Mouse (Mus musculus) G1E (cell line): ENCODE data around the gene Tas2r117. TPM values are rescaled to one million over a fixed set of nuclear protein-coding genes. Genes with fewer than 3 reads are reported as not detected.

ENCODE experiments used
- ATAC-seq: 2 replicates; pipeline ENCODE4 v1.8.0; 2016; ENCODE audit warnings: mild to moderate bottlenecking; ENCODE audit not compliant: insufficient number of reproducible peaks, poor library complexity, low FRiP score, severe bottlenecking; ENCODE audit errors: extremely low read depth
- DNase-seq: peaks from one replicate; pipeline ENCODE4 v3.0.0; 2012; ENCODE audit warnings: low spot score
- H3K27me3 ChIP-seq: 2 replicates; pipeline ENCODE4 v1.6.1; 2012; ENCODE audit warnings: mild to moderate bottlenecking, low read length, inconsistent platforms; ENCODE audit not compliant: insufficient read depth
- H3K36me3 ChIP-seq: replicated peaks from 2 replicates; pipeline ENCODE3; 2012; ENCODE audit warnings: mild to moderate bottlenecking, inconsistent platforms
- H3K4me1 ChIP-seq: 2 replicates; pipeline ENCODE4 v1.6.1; 2012; ENCODE audit warnings: low read depth, low read length, inconsistent platforms, mixed read lengths; ENCODE audit not compliant: insufficient read depth
- H3K4me3 ChIP-seq: 2 replicates; pipeline ENCODE4 v1.5.1; 2012; ENCODE audit warnings: low read depth, mild to moderate bottlenecking, inconsistent platforms, low read length, moderate library complexity, mixed read lengths
- H3K9me3 ChIP-seq: replicated peaks from 2 replicates; pipeline ENCODE4 v1.6.1; 2012; ENCODE audit warnings: inconsistent platforms
- CTCF ChIP-seq: IDR thresholded peaks from 2 replicates; pipeline ENCODE4 v1.5.1; 2012; ENCODE audit warnings: low read depth, low read length, inconsistent platforms, mixed read lengths
- GATA1 ChIP-seq: IDR thresholded peaks from 2 replicates; pipeline ENCODE4 v1.6.1; 2012; ENCODE audit warnings: borderline replicate concordance, low read length, inconsistent platforms, mixed read lengths
- GATA2 ChIP-seq: IDR thresholded peaks from 2 replicates; pipeline ENCODE4 v1.6.1; 2012; ENCODE audit warnings: low read depth, low read length, inconsistent platforms, borderline replicate concordance
- POLR2AphosphoS5 ChIP-seq: IDR thresholded peaks from 2 replicates; pipeline ENCODE4 v1.6.1; 2012; ENCODE audit warnings: low read depth, low read length, inconsistent platforms; ENCODE audit not compliant: insufficient replicate concordance
- TAL1 ChIP-seq: conservative IDR thresholded peaks from 2 replicates; pipeline ENCODE4 v1.6.1; 2012; ENCODE audit warnings: low read depth, low read length, inconsistent platforms, mixed read lengths
- polyA plus RNA-seq: library from polyadenylated mRNA; stranded (reverse); fragments of >175 nt; gene quantifications from 2 replicates; pipeline ENCODE4 v1.2.3, GENCODE M21; 2012
- total RNA-seq, 2 experiments: library from RNA; stranded (forward) in 1 of 2; stranded (reverse) in 1 of 2; fragments of 200-1000 nt in 1 of 2; fragments of >200 nt in 1 of 2; fragmentation: Nextera tagmentation in 1 of 2; gene quantifications; 2 replicates each; pipeline ENCODE4 v1.2.3; 2014 to 2017

Tas2r117 gene
- total RNA-seq (2014; fragmentation: Nextera tagmentation), result not detected in 2 replicates
- not detected in 2 replicates for total RNA-seq (2017)
- polyA plus RNA-seq, result not detected in 2 replicates

DNA sequence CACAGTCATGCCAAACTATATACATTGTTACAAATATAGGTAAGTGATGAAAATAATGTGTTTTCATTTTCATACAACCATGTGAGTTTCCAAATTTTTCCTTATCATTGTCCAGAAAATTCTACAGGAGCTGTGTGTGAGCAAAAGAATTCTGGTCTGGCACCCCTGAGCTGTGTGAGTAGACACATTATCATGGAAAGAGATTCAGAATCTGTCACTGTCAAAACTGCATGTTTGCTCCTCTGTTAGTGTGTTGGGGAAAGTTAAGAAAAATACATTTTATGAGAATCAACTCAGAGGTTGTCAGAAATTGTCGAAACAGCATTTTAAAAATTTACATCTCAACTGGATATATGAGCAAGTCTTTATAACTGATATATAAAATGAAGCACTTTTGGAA is at the start of gene Tas2r117:
Tas2r117 (plus strand) TSS at position 301 of the 400 bp plus-strand sequence.
- DNase-seq, result no peak
- TF ChIP-seq POLR2AphosphoS5 (no peak), GATA1 (no peak), TAL1 (no peak), CTCF (no peak), GATA2 (no peak)
- Histone ChIP-seq H3K9me3 (0 out of 2 replicates have a peak, but pooled peaks cover under 1% of the 10 kb centered on the region), H3K36me3 (no peaks in the 10 kb centered on the region), H3K4me1 (no peaks in the 10 kb centered on the region), H3K27me3 (no peaks in the 10 kb centered on the region), H3K4me3 (no peak within 1 kb of the TSS)
- no peak for ATAC-seq

DNA sequence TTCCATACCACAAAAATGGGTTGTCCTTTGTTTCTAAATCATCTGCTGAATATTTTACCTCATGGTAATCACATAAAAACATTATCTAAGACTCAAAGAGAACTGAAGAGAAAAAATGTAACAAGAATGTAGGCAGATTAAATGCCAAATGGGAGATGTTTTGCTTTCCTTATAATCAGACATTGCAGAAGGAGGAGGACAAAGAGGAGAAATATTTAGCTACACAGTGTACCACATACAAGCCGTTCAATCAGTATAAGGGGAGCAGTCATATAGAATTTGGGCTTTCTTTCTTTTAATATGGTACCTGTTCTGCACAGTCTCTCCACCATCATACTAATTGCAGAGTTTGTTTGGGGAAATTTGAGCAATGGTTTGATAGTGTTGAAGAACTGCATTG is 48.2 kb upstream of the Tas2r117 start, which contains the start of gene Tas2r124:
Tas2r124 (plus strand) TSS at position 301 of the 400 bp plus-strand sequence.
- Histone ChIP-seq H3K9me3 (0 out of 2 replicates have a peak, but pooled peaks cover 2% of the 10 kb centered on the region), H3K27me3 (no peaks in the 10 kb centered on the region), H3K4me1 (no peaks in the 10 kb centered on the region), H3K36me3 (no peaks in the 10 kb centered on the region), H3K4me3 (no peak within 1 kb of the TSS)
- TF ChIP-seq CTCF (no peak), GATA1 (no peak)
- DNase-seq (no peak), ATAC-seq (no peak)

DNA sequence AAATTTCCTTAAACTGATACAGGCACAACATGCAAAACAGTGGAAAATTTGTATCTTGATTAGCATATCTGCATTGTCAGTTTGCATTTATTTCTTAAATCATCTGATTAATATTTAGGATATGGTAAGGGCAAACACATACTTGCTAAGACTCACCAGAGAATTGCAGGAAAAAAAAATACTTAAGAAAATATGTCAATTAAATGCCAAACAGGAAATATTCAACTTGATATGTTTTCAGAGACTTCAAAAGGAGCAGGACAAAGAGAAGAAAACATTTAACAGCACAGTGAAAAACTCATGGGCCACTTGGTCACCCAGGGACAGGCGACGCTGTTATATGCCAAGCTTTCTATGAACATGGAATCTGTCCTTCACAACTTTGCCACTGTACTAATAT is 40.8 kb upstream of the Tas2r117 start, which contains the start of gene Tas2r102:
Tas2r102 (plus strand) TSS at position 301 of the 400 bp plus-strand sequence.
- Histone ChIP-seq H3K27me3 (no peaks in the 10 kb centered on the region), H3K36me3 (no peaks in the 10 kb centered on the region), H3K4me1 (no peaks in the 10 kb centered on the region), H3K9me3 (peaks cover 4% of the 10 kb centered on the region; the same call in 1 of the 2 replicates), H3K4me3 (no peak within 1 kb of the TSS)
- no peak for ATAC-seq
- no peak for DNase-seq
- TF ChIP-seq GATA1 (no peak), TAL1 (no peak), GATA2 (no peak), CTCF (no peak), POLR2AphosphoS5 (no peak)

DNA sequence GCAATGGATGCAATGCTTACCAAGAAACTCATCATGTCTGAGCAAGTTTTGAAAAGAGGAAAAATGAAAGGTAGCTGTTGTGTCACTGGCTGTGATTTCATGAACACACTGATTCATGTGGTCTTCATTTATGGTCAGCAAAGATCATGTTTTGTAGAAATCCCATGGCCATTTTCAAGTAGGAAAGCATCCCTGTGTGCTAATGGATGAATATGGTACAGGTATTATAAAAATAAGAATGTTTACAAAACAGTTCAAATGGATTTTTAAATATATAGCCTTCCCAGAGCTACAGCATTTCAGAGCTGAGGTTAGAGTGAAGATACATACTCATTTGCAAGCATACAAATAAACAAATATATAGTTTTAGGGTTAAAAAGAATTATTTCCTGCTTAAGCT is 24.6 kb upstream of the Tas2r117 start, which contains the start of gene Tas2r136:
Tas2r136 (minus strand) TSS at position 101 of the 400 bp plus-strand sequence.
- Histone ChIP-seq H3K4me3 (no peak within 1 kb of the TSS), H3K36me3 (no peaks in the 10 kb centered on the region), H3K27me3 (no peaks in the 10 kb centered on the region), H3K9me3 (no peaks in the 10 kb centered on the region), H3K4me1 (no peaks in the 10 kb centered on the region)
- no peak for TF ChIP-seq CTCF
- TF ChIP-seq GATA2, result no peak
- DNase-seq (no peak), ATAC-seq (no peak)

DNA sequence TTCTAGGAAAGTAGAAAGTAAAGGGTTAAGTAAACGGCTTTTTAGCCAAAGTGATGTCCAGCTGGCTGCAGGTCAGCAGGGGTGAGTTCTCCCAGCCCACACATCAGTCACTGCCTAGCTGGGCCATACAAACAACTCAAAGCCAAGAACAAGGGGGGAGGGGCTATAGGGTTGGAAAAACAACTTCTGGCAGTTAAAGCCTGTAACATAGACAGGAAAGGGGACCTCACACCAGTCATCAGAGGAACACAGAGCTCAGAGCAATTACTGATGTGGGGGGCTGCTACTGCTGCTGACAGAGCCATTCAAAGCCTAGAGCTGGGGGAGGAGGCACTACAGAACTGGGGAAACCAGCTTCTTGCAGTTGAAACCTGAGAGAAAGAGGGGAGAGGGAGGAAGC is 7.2 kb upstream of the Tas2r117 start:
- peaks cover 14% of the 10 kb centered on the region for H3K9me3 ChIP-seq
- no peak overlapping the region for H3K4me3 ChIP-seq
- no peaks in the 10 kb centered on the region for H3K36me3 ChIP-seq
- ATAC-seq, result no peak
- no peaks in the 10 kb centered on the region for H3K4me1 ChIP-seq
- TF ChIP-seq GATA2 (no peak), TAL1 (no peak), GATA1 (no peak), CTCF (no peak), POLR2AphosphoS5 (no peak)
- H3K27me3 ChIP-seq, result no peaks in the 10 kb centered on the region
- no peak for DNase-seq

DNA sequence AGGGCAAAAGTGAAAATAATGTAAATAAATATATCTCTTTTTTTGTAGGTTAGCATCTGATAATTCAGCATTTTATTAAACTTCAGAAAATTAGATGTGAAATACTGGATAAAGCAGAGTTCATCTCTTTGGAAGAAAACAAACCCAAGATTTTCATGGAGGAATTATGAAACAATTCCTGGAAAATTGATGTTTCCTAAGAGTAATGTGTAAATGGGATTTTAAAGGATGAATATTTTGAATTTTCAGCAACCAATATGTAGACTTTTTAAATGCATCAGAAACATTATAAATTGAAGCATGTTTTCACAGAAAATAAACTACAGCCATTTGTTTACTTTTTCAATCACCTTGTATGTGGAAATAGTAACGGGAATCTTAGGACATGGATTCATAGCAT is 44.2 kb downstream of the Tas2r117 start, which contains the start of gene Tas2r123:
Tas2r123 (plus strand) TSS at position 301 of the 400 bp plus-strand sequence.
- Histone ChIP-seq H3K36me3 (no peaks in the 10 kb centered on the region), H3K4me1 (no peaks in the 10 kb centered on the region), H3K27me3 (no peaks in the 10 kb centered on the region), H3K9me3 (no peaks in the 10 kb centered on the region), H3K4me3 (no peak within 1 kb of the TSS)
- TF ChIP-seq GATA1 (no peak), CTCF (no peak)
- DNase-seq (no peak), ATAC-seq (no peak)

Other genes starting within 250 kb of the Tas2r117 start
- gene Prh1, start 233.0 kb upstream of the Tas2r117 start, total RNA-seq (2014; fragmentation: Nextera tagmentation), result not detected in 2 replicates
- gene Prh1, start 233.0 kb upstream of the Tas2r117 start, total RNA-seq (2017), result not detected in 2 replicates
- gene Prh1, start 233.0 kb upstream of the Tas2r117 start, polyA plus RNA-seq, result not detected in 2 replicates
- gene Prp2, start 206.9 kb upstream of the Tas2r117 start, total RNA-seq (2014; fragmentation: Nextera tagmentation), result not detected in 2 replicates
- gene Prp2, start 206.9 kb upstream of the Tas2r117 start, total RNA-seq (2017), result not detected in 2 replicates
- gene Prp2, start 206.9 kb upstream of the Tas2r117 start, polyA plus RNA-seq, result not detected in 2 replicates
- not detected in 2 replicates for gene A630073D07Rik, start 151.3 kb upstream of the Tas2r117 start, total RNA-seq (2014; fragmentation: Nextera tagmentation)
- gene A630073D07Rik, start 151.3 kb upstream of the Tas2r117 start, total RNA-seq (2017), result 0.16 TPM in 1 of 2 replicates, not detected in the other
- gene A630073D07Rik, start 151.3 kb upstream of the Tas2r117 start, polyA plus RNA-seq, result not detected in 2 replicates
- not detected in 2 replicates for gene Tas2r120, start 145.9 kb upstream of the Tas2r117 start, total RNA-seq (2014; fragmentation: Nextera tagmentation)
- 0.12 TPM in 1 of 2 replicates, not detected in the other for gene Tas2r120, start 145.9 kb upstream of the Tas2r117 start, total RNA-seq (2017)
- gene Tas2r120, start 145.9 kb upstream of the Tas2r117 start, polyA plus RNA-seq, result not detected in 2 replicates
- gene Tas2r121, start 101.8 kb upstream of the Tas2r117 start, total RNA-seq (2014; fragmentation: Nextera tagmentation), result not detected in 2 replicates
- gene Tas2r121, start 101.8 kb upstream of the Tas2r117 start, total RNA-seq (2017), result not detected in 2 replicates
- not detected in 2 replicates for gene Tas2r121, start 101.8 kb upstream of the Tas2r117 start, polyA plus RNA-seq
- not detected in 2 replicates for gene Tas2r122, start 90.9 kb upstream of the Tas2r117 start, total RNA-seq (2014; fragmentation: Nextera tagmentation)
- not detected in 2 replicates for gene Tas2r122, start 90.9 kb upstream of the Tas2r117 start, total RNA-seq (2017)
- not detected in 2 replicates for gene Tas2r122, start 90.9 kb upstream of the Tas2r117 start, polyA plus RNA-seq
- not detected in 2 replicates for gene Tas2r115, start 64.8 kb upstream of the Tas2r117 start, total RNA-seq (2014; fragmentation: Nextera tagmentation)
- gene Tas2r115, start 64.8 kb upstream of the Tas2r117 start, total RNA-seq (2017), result not detected in 2 replicates
- gene Tas2r115, start 64.8 kb upstream of the Tas2r117 start, polyA plus RNA-seq, result not detected in 2 replicates
- not detected in 2 replicates for gene Tas2r124, start 48.1 kb upstream of the Tas2r117 start, total RNA-seq (2014; fragmentation: Nextera tagmentation)
- 0.16 TPM in 1 of 2 replicates, not detected in the other for gene Tas2r124, start 48.1 kb upstream of the Tas2r117 start, total RNA-seq (2017)
- gene Tas2r124, start 48.1 kb upstream of the Tas2r117 start, polyA plus RNA-seq, result not detected in 2 replicates
- not detected in 2 replicates for gene Tas2r102, start 40.7 kb upstream of the Tas2r117 start, total RNA-seq (2014; fragmentation: Nextera tagmentation)
- gene Tas2r102, start 40.7 kb upstream of the Tas2r117 start, total RNA-seq (2017), result not detected in 2 replicates
- gene Tas2r102, start 40.7 kb upstream of the Tas2r117 start, polyA plus RNA-seq, result not detected in 2 replicates
- not detected in 2 replicates for gene Tas2r136, start 24.7 kb upstream of the Tas2r117 start, total RNA-seq (2014; fragmentation: Nextera tagmentation)
- gene Tas2r136, start 24.7 kb upstream of the Tas2r117 start, total RNA-seq (2017), result 0.11 TPM in 1 of 2 replicates, not detected in the other
- gene Tas2r136, start 24.7 kb upstream of the Tas2r117 start, polyA plus RNA-seq, result not detected in 2 replicates
- not detected in 2 replicates for gene Tas2r123, start 44.3 kb downstream of the Tas2r117 start, total RNA-seq (2014; fragmentation: Nextera tagmentation)
- 0.16 and 0.23 TPM in 2 replicates for gene Tas2r123, start 44.3 kb downstream of the Tas2r117 start, total RNA-seq (2017)
- gene Tas2r123, start 44.3 kb downstream of the Tas2r117 start, polyA plus RNA-seq, result not detected in 2 replicates
- not detected in 2 replicates for gene Tas2r116, start 52.6 kb downstream of the Tas2r117 start, total RNA-seq (2014; fragmentation: Nextera tagmentation)
- 0.16 TPM in 1 of 2 replicates, not detected in the other for gene Tas2r116, start 52.6 kb downstream of the Tas2r117 start, total RNA-seq (2017)
- gene Tas2r116, start 52.6 kb downstream of the Tas2r117 start, polyA plus RNA-seq, result not detected in 2 replicates
- gene Tas2r110, start 65.2 kb downstream of the Tas2r117 start, total RNA-seq (2014; fragmentation: Nextera tagmentation), result not detected in 2 replicates
- 0.33 TPM in 1 of 2 replicates, not detected in the other for gene Tas2r110, start 65.2 kb downstream of the Tas2r117 start, total RNA-seq (2017)
- gene Tas2r110, start 65.2 kb downstream of the Tas2r117 start, polyA plus RNA-seq, result not detected in 2 replicates
- gene Tas2r113, start 90.2 kb downstream of the Tas2r117 start, total RNA-seq (2014; fragmentation: Nextera tagmentation), result not detected in 2 replicates
- gene Tas2r113, start 90.2 kb downstream of the Tas2r117 start, total RNA-seq (2017), result 0.11 TPM in 1 of 2 replicates, not detected in the other
- not detected in 2 replicates for gene Tas2r113, start 90.2 kb downstream of the Tas2r117 start, polyA plus RNA-seq
- not detected in 2 replicates for gene Tas2r125, start 106.8 kb downstream of the Tas2r117 start, total RNA-seq (2014; fragmentation: Nextera tagmentation)
- gene Tas2r125, start 106.8 kb downstream of the Tas2r117 start, total RNA-seq (2017), result not detected in 2 replicates
- gene Tas2r125, start 106.8 kb downstream of the Tas2r117 start, polyA plus RNA-seq, result not detected in 2 replicates
- gene Tas2r129, start 148.3 kb downstream of the Tas2r117 start, total RNA-seq (2014; fragmentation: Nextera tagmentation), result not detected in 2 replicates
- 0.11 TPM in 1 of 2 replicates, not detected in the other for gene Tas2r129, start 148.3 kb downstream of the Tas2r117 start, total RNA-seq (2017)
- not detected in 2 replicates for gene Tas2r129, start 148.3 kb downstream of the Tas2r117 start, polyA plus RNA-seq
- not detected in 2 replicates for gene Tas2r131, start 155.1 kb downstream of the Tas2r117 start, total RNA-seq (2014; fragmentation: Nextera tagmentation)
- gene Tas2r131, start 155.1 kb downstream of the Tas2r117 start, total RNA-seq (2017), result not detected in 2 replicates
- not detected in 2 replicates for gene Tas2r131, start 155.1 kb downstream of the Tas2r117 start, polyA plus RNA-seq
- not detected in 2 replicates for gene Tas2r109, start 178.1 kb downstream of the Tas2r117 start, total RNA-seq (2014; fragmentation: Nextera tagmentation)
- gene Tas2r109, start 178.1 kb downstream of the Tas2r117 start, total RNA-seq (2017), result 0.11 TPM in 1 of 2 replicates, not detected in the other
- not detected in 2 replicates for gene Tas2r109, start 178.1 kb downstream of the Tas2r117 start, polyA plus RNA-seq
- not detected in 2 replicates for gene Tas2r103, start 234.3 kb downstream of the Tas2r117 start, total RNA-seq (2014; fragmentation: Nextera tagmentation)
- not detected in 2 replicates for gene Tas2r103, start 234.3 kb downstream of the Tas2r117 start, total RNA-seq (2017)
- gene Tas2r103, start 234.3 kb downstream of the Tas2r117 start, polyA plus RNA-seq, result not detected in 2 replicates